Mouse (Mus musculus): Measurements from ENCODE around the gene Syt8. TPM values are rescaled to one million over a fixed set of nuclear protein-coding genes. Genes with fewer than 3 reads are reported as not detected.
A peak's percentile ranks its signal among the peaks of the same experiment; 100 is the strongest.

Gene Syt8
- polyA plus RNA-seq, 1 experiment from 2014 or later = 0.35 TPM

- Histone ChIP-seq H3K9me3 (no peaks in the 10 kb centered on the region), H3K4me1 (peaks cover 42% of the 10 kb centered on the region), H3K4me3 (no peak overlapping the region), H3K9ac (no peak overlapping the region), H3K4me2 (replicated peaks) (no peak overlapping the region), H3K27ac (peak overlapping the region; percentile 88), H3K36me3 (no peaks in the 10 kb centered on the region), H3K27me3 (no peaks in the 10 kb centered on the region)
- 75% methylated on average over 7 of the region's 7 CpGs for WGBS
- no peak for ATAC-seq (ENCODE audit: insufficient number of reproducible peaks, insufficient read depth, low FRiP score, low TSS enrichment)
Measured at GRCm38 (mm10) chr7:142470171-142470691, 35.6 kb downstream of the Syt8 start.

GRCm38 (mm10) chr7:142470808-142471413 lies 36.3 kb downstream of the Syt8 start:
- no peak for ATAC-seq (ENCODE audit: insufficient number of reproducible peaks, insufficient read depth, low FRiP score, low TSS enrichment)
- 14% methylated on average over 4 of the region's 4 CpGs for WGBS
- Histone ChIP-seq H3K36me3 (no peaks in the 10 kb centered on the region), H3K27me3 (no peaks in the 10 kb centered on the region), H3K9me3 (no peaks in the 10 kb centered on the region), H3K4me1 (peaks cover 47% of the 10 kb centered on the region), H3K27ac (peak overlapping the region; percentile 88), H3K9ac (no peak overlapping the region), H3K4me2 (replicated peaks) (0 out of 2 replicates have a peak overlapping the region, but pooled peaks have one; percentile 18), H3K4me3 (no peak overlapping the region)

- H3K9me3 ChIP-seq = no peaks in the 10 kb centered on the region
- no peaks in the 10 kb centered on the region for H3K36me3 ChIP-seq
- H3K4me2 ChIP-seq (replicated peaks) = peak overlapping the region; percentile 18; the same call in 1 of the 2 replicates
- H3K27me3 ChIP-seq = no peaks in the 10 kb centered on the region
- ATAC-seq (ENCODE audit: insufficient number of reproducible peaks, insufficient read depth, low FRiP score, low TSS enrichment) = no peak
- WGBS = 45% methylated on average over 6 of the region's 6 CpGs
- H3K9ac ChIP-seq = peak overlapping the region; percentile 56; the same call in 1 of the 2 replicates
- H3K27ac ChIP-seq = peak overlapping the region; percentile 88
- H3K4me1 ChIP-seq = peaks cover 47% of the 10 kb centered on the region
- H3K4me3 ChIP-seq = no peak overlapping the region
Measured at GRCm38 (mm10) chr7:142471414-142471861, 36.8 kb downstream of the Syt8 start.

- WGBS = 33% methylated on average over 14 of the region's 15 CpGs
- Histone ChIP-seq H3K27ac (peak overlapping the region; percentile 88), H3K4me2 (replicated peaks) (peak overlapping the region; percentile 18; the same call in 1 of the 2 replicates), H3K9me3 (no peaks in the 10 kb centered on the region), H3K4me3 (no peak overlapping the region), H3K36me3 (no peaks in the 10 kb centered on the region), H3K9ac (peak overlapping the region; percentile 56), H3K27me3 (no peaks in the 10 kb centered on the region), H3K4me1 (peaks cover 47% of the 10 kb centered on the region)
- no peak for ATAC-seq (ENCODE audit: insufficient number of reproducible peaks, insufficient read depth, low FRiP score, low TSS enrichment)
Measured at GRCm38 (mm10) chr7:142471884-142472570, 37.4 kb downstream of the Syt8 start.

GRCm38 (mm10) chr7:142472936-142473335 lies 38.3 kb downstream of the Syt8 start:
- H3K27ac ChIP-seq = peak overlapping the region; percentile 88; the same call in 1 of the 2 replicates
- H3K27me3 ChIP-seq = no peaks in the 10 kb centered on the region
- no peaks in the 10 kb centered on the region for H3K36me3 ChIP-seq
- 92% methylated on average over 4 of the region's 4 CpGs for WGBS
- ATAC-seq (ENCODE audit: insufficient number of reproducible peaks, insufficient read depth, low FRiP score, low TSS enrichment) = no peak
- H3K4me3 ChIP-seq = no peak overlapping the region
- 0 out of 2 replicates have a peak overlapping the region, but pooled peaks have one; percentile 4 for H3K4me2 ChIP-seq (replicated peaks)
- no peaks in the 10 kb centered on the region for H3K9me3 ChIP-seq
- H3K9ac ChIP-seq = no peak overlapping the region; the same call in 1 of the 2 replicates
- H3K4me1 ChIP-seq = peaks cover 47% of the 10 kb centered on the region

- H3K36me3 ChIP-seq = no peaks in the 10 kb centered on the region
- H3K4me2 ChIP-seq (replicated peaks) = no peak overlapping the region
- ATAC-seq (ENCODE audit: insufficient number of reproducible peaks, insufficient read depth, low FRiP score, low TSS enrichment) = no peak
- H3K27ac ChIP-seq = 0 out of 2 replicates have a peak overlapping the region, but pooled peaks have one; percentile 88
- no peaks in the 10 kb centered on the region for H3K9me3 ChIP-seq
- H3K9ac ChIP-seq = no peak overlapping the region
- no peaks in the 10 kb centered on the region for H3K27me3 ChIP-seq
- 86% methylated on average over 2 of the region's 2 CpGs for WGBS
- peaks cover 47% of the 10 kb centered on the region for H3K4me1 ChIP-seq
- H3K4me3 ChIP-seq = no peak overlapping the region
Measured at GRCm38 (mm10) chr7:142473476-142473875, 38.8 kb downstream of the Syt8 start.

GRCm38 (mm10) chr7:142474799-142475198 lies 40.1 kb downstream of the Syt8 start:
- Histone ChIP-seq H3K4me3 (no peak overlapping the region), H3K27ac (0 out of 2 replicates have a peak overlapping the region, but pooled peaks have one; percentile 1), H3K27me3 (no peaks in the 10 kb centered on the region), H3K9me3 (no peaks in the 10 kb centered on the region), H3K4me2 (replicated peaks) (no peak overlapping the region), H3K4me1 (peaks cover 43% of the 10 kb centered on the region), H3K9ac (no peak overlapping the region), H3K36me3 (no peaks in the 10 kb centered on the region)
- WGBS = 89% methylated on average over 14 of the region's 14 CpGs
- ATAC-seq (ENCODE audit: insufficient number of reproducible peaks, insufficient read depth, low FRiP score, low TSS enrichment) = no peak

- no peak for ATAC-seq (ENCODE audit: insufficient number of reproducible peaks, insufficient read depth, low FRiP score, low TSS enrichment)
- Histone ChIP-seq H3K9ac (no peak overlapping the region), H3K4me1 (peaks cover 42% of the 10 kb centered on the region), H3K27me3 (no peaks in the 10 kb centered on the region), H3K4me2 (replicated peaks) (no peak overlapping the region), H3K4me3 (no peak overlapping the region), H3K36me3 (no peaks in the 10 kb centered on the region), H3K9me3 (no peaks in the 10 kb centered on the region), H3K27ac (peak overlapping the region; percentile 12; the same call in 1 of the 2 replicates)
- 68% methylated on average over 7 of the region's 7 CpGs for WGBS
Measured at GRCm38 (mm10) chr7:142475641-142476040, 41.0 kb downstream of the Syt8 start.

- Histone ChIP-seq H3K4me2 (replicated peaks) (no peak overlapping the region), H3K4me1 (peaks cover 43% of the 10 kb centered on the region), H3K4me3 (no peak overlapping the region), H3K9me3 (no peaks in the 10 kb centered on the region), H3K9ac (no peak overlapping the region), H3K36me3 (no peaks in the 10 kb centered on the region), H3K27me3 (no peaks in the 10 kb centered on the region), H3K27ac (no peak overlapping the region)
- 72% methylated on average over 5 of the region's 5 CpGs for WGBS
- ATAC-seq (ENCODE audit: insufficient number of reproducible peaks, insufficient read depth, low FRiP score, low TSS enrichment) = no peak
Measured at GRCm38 (mm10) chr7:142476271-142476670, 41.6 kb downstream of the Syt8 start.

GRCm38 (mm10) chr7:142476795-142477452 lies 42.3 kb downstream of the Syt8 start:
- Histone ChIP-seq H3K4me1 (peaks cover 43% of the 10 kb centered on the region), H3K4me2 (replicated peaks) (no peak overlapping the region), H3K9me3 (no peaks in the 10 kb centered on the region), H3K27ac (no peak overlapping the region), H3K9ac (no peak overlapping the region), H3K4me3 (no peak overlapping the region), H3K36me3 (no peaks in the 10 kb centered on the region), H3K27me3 (no peaks in the 10 kb centered on the region)
- 87% methylated on average over 13 of the region's 13 CpGs for WGBS
- ATAC-seq (ENCODE audit: insufficient number of reproducible peaks, insufficient read depth, low FRiP score, low TSS enrichment) = no peak

GRCm38 (mm10) chr7:142478001-142478400 lies 43.4 kb downstream of the Syt8 start:
- Histone ChIP-seq H3K27ac (no peak overlapping the region), H3K4me2 (replicated peaks) (no peak overlapping the region), H3K27me3 (no peaks in the 10 kb centered on the region), H3K36me3 (no peaks in the 10 kb centered on the region), H3K9me3 (no peaks in the 10 kb centered on the region), H3K9ac (no peak overlapping the region), H3K4me3 (no peak overlapping the region), H3K4me1 (peaks cover 43% of the 10 kb centered on the region)
- WGBS = 92% methylated on average over 6 of the region's 6 CpGs
- ATAC-seq (ENCODE audit: insufficient number of reproducible peaks, insufficient read depth, low FRiP score, low TSS enrichment) = no peak
